Mouse (Mus musculus) frontal cortex, adult (tissue): ENCODE data around the gene Defb43.
A peak's percentile ranks its signal among the peaks of the same experiment; 100 is the strongest.

Experiments
- ATAC-seq: cut with Nextera tagmentation; 2 replicates; pipeline ENCODE4 v1.9.2; 2017; ENCODE audit warnings: mild to moderate bottlenecking, moderate library complexity, mixed read lengths; ENCODE audit not compliant: low TSS enrichment

Gene Defb43

GRCm38 (mm10) chr14:63066630-63067310 is 55.2 kb downstream of the Defb43 start:
- ATAC-seq, result peak; percentile 31; the same call in 1 of the 2 replicates
